Mouse (Mus musculus) forebrain, embryonic 15.5 days (tissue): Measurements from ENCODE around the gene Cd300a. TPM values are rescaled to one million over a fixed set of nuclear protein-coding genes. Genes with fewer than 3 reads are reported as not detected.

Source experiments
- ATAC-seq: fragments of 200-750 bp; cut with Nextera tagmentation; replicated peaks from 2 replicates; pipeline ENCODE4 v1.8.0; 2017; ENCODE audit warnings: mild to moderate bottlenecking, moderate TSS enrichment, moderate library complexity
- H3K27ac ChIP-seq: fragments of 300-500 bp; sonication (generic); replicated peaks from 2 replicates; pipeline ENCODE4 v1.5.1; 2015; ENCODE audit warnings: mild to moderate bottlenecking, inconsistent platforms
- H3K27me3 ChIP-seq: fragments of 300-500 bp; sonication (generic); 2 replicates; pipeline ENCODE4 v1.6.1; 2015; ENCODE audit warnings: inconsistent platforms
- H3K36me3 ChIP-seq: fragments of 300-500 bp; sonication (generic); 2 replicates; pipeline ENCODE4 v1.6.1; 2015; ENCODE audit warnings: mild to moderate bottlenecking, inconsistent platforms
- H3K4me1 ChIP-seq: fragments of 300-500 bp; sonication (generic); 2 replicates; pipeline ENCODE4 v1.6.1; 2015; ENCODE audit warnings: inconsistent platforms
- H3K4me2 ChIP-seq: fragments of 300-500 bp; sonication (generic); replicated peaks from 2 replicates; pipeline ENCODE4 v1.6.1; 2015; ENCODE audit warnings: mild to moderate bottlenecking, inconsistent platforms
- H3K4me3 ChIP-seq: fragments of 300-500 bp; sonication (generic); 2 replicates; pipeline ENCODE4 v1.5.1; 2015; ENCODE audit warnings: mild to moderate bottlenecking, inconsistent platforms
- H3K9ac ChIP-seq: fragments of 300-500 bp; sonication (generic); replicated peaks from 2 replicates; pipeline ENCODE4 v1.6.1; 2015; ENCODE audit warnings: mild to moderate bottlenecking, inconsistent platforms
- H3K9me3 ChIP-seq: fragments of 300-500 bp; sonication (generic); 2 replicates; pipeline ENCODE4 v1.6.1; 2016; ENCODE audit warnings: inconsistent platforms
- WGBS: fragments of 180-500 bp; shearing (Covaris S2); methylation state at CpG from one replicate; pipeline ENCODE4 v1.1.7; 2015; ENCODE audit warnings: mixed read lengths; 5-methylcytosine and 5-hydroxymethylcytosine counted together
- polyA plus RNA-seq: library from polyadenylated mRNA; unstranded; fragments of >200 nt; fragmentation: Nextera tagmentation; extraction: Ambion mirVana; gene quantifications from 2 replicates; pipeline ENCODE4 v1.2.1, GENCODE M21; 2015

Cd300a gene
- polyA plus RNA-seq, 1 experiment from 2014 or later: 0.88 TPM

DNA sequence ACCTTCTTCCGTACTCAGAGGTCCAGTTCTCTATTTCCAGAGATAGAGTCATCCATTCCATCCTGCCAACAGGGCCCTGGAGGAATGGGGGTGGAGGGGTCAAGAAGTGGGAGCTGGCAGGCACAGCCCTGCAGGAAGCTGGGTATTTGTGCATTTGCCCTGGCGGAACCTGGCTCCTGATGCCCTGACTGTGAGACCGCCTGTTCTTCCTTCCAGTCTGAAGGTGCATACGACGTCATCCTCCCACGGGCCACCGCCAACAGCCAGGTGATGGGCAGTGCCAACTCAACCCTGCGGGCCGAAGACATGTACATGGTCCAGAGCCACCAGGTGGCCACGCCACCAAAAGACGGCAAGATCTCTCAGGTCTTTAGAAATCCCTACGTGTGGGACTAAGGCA is 21.6 kb upstream of the Cd300a start:
- H3K4me2 ChIP-seq: no peak overlapping the region
- no peak overlapping the region for H3K9ac ChIP-seq
- no peaks in the 10 kb centered on the region for H3K9me3 ChIP-seq
- no peaks in the 10 kb centered on the region for H3K27me3 ChIP-seq
- peaks cover 7% of the 10 kb centered on the region for H3K4me1 ChIP-seq
- no peak for ATAC-seq
- WGBS: 93% methylated on average over 12 of the region's 12 CpGs
- H3K36me3 ChIP-seq: no peaks in the 10 kb centered on the region
- H3K4me3 ChIP-seq: no peak overlapping the region
- no peak overlapping the region for H3K27ac ChIP-seq

- Histone ChIP-seq H3K27ac (no peak overlapping the region), H3K9ac (no peak overlapping the region), H3K4me3 (no peak overlapping the region), H3K9me3 (no peaks in the 10 kb centered on the region), H3K4me2 (no peak overlapping the region), H3K4me1 (peaks cover 7% of the 10 kb centered on the region), H3K36me3 (no peaks in the 10 kb centered on the region), H3K27me3 (no peaks in the 10 kb centered on the region)
- WGBS: 93% methylated on average over 1 of the region's 1 CpGs
- ATAC-seq: no peak
Measured at GRCm38 (mm10) chr11:114869787-114870186, 20.1 kb upstream of the Cd300a start.

GRCm38 (mm10) chr11:114871540-114871939 is 18.3 kb upstream of the Cd300a start:
- no peaks in the 10 kb centered on the region for H3K9me3 ChIP-seq
- no peak overlapping the region for H3K4me2 ChIP-seq
- H3K27me3 ChIP-seq: no peaks in the 10 kb centered on the region
- no peak overlapping the region for H3K9ac ChIP-seq
- WGBS: 77% methylated on average over 2 of the region's 2 CpGs
- no peak overlapping the region for H3K27ac ChIP-seq
- ATAC-seq: no peak
- peaks cover 7% of the 10 kb centered on the region for H3K4me1 ChIP-seq
- H3K4me3 ChIP-seq: no peak overlapping the region
- H3K36me3 ChIP-seq: no peaks in the 10 kb centered on the region

DNA sequence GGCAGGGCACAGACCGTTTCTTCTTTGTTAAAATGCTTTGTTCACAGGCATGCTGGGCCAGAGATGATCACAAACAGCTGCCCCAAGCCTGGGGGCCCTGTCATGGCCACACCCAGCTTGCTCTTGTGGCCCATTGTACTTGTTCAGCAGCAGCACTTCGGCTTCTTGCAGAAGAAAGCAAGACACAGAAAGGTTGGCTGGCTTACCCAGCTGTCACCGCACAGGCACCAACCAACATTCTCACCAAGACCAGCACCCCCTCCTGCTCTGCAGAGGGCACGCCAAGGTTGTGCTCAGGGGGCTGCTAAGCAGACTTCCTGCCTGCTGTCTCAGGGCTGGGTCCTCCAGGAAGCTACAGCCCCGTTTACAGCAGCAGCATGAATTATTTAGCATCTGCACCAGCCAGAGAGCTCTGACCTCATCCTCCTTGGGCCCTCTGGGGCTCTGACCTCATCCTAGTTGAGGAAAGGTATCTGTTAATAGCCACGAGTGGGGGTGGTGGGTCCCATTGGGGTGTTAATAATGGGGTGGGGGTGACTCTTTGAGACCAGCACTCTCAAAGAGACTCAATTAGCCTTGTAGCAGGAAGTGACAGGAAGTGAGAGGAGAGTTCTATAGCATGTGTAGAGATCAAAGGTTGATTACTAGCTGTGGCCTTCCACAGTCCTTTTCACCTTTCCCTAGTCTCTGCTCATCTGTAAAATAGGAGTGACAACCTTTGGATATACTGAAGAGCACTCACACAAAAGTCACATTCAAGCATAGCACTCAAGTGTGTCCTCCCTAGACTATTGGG is 16.6 kb upstream of the Cd300a start:
- peaks cover 7% of the 10 kb centered on the region for H3K4me1 ChIP-seq
- H3K9me3 ChIP-seq: no peaks in the 10 kb centered on the region
- no peak overlapping the region for H3K4me3 ChIP-seq
- H3K4me2 ChIP-seq: no peak overlapping the region
- no peaks in the 10 kb centered on the region for H3K27me3 ChIP-seq
- H3K27ac ChIP-seq: no peak overlapping the region
- no peak for ATAC-seq
- H3K36me3 ChIP-seq: no peaks in the 10 kb centered on the region
- no peak overlapping the region for H3K9ac ChIP-seq
- WGBS: 19% methylated on average over 6 of the region's 6 CpGs

GRCm38 (mm10) chr11:114874226-114875145 is 15.4 kb upstream of the Cd300a start:
- Histone ChIP-seq H3K4me3 (no peak overlapping the region), H3K4me1 (peaks cover 7% of the 10 kb centered on the region), H3K9me3 (no peaks in the 10 kb centered on the region), H3K27me3 (no peaks in the 10 kb centered on the region), H3K4me2 (no peak overlapping the region), H3K27ac (no peak overlapping the region), H3K36me3 (no peaks in the 10 kb centered on the region), H3K9ac (no peak overlapping the region)
- ATAC-seq: no peak
- 62% methylated on average over 9 of the region's 9 CpGs for WGBS

- ATAC-seq: no peak
- 29% methylated on average over 9 of the region's 9 CpGs for WGBS
- H3K27ac ChIP-seq: no peak overlapping the region
- H3K9me3 ChIP-seq: no peaks in the 10 kb centered on the region
- H3K4me2 ChIP-seq: no peak overlapping the region
- H3K27me3 ChIP-seq: no peaks in the 10 kb centered on the region
- H3K9ac ChIP-seq: no peak overlapping the region
- no peak overlapping the region for H3K4me3 ChIP-seq
- no peaks in the 10 kb centered on the region for H3K36me3 ChIP-seq
- peaks cover 7% of the 10 kb centered on the region for H3K4me1 ChIP-seq
Measured at GRCm38 (mm10) chr11:114875301-114875801, 14.5 kb upstream of the Cd300a start.

DNA sequence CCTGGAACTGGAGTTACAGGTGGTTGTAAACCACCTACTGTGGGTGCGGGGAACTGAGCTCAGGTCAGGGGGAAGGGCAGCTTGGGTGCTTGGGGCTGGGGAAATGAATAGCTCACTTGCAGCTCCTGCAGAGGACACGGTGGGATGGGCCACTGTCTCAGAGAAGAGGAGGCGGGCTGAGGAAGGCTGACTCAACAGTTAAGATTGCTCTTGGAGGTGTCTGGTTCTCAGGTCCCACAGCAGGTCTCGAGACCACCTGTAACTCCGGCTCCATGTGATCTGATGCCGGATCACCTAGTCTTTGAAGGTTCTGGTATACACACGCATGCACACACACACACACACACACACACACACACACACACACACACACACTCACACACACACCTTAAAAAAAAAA is 13.7 kb upstream of the Cd300a start:
- Histone ChIP-seq H3K27ac (no peak overlapping the region), H3K36me3 (no peaks in the 10 kb centered on the region), H3K27me3 (no peaks in the 10 kb centered on the region), H3K9ac (no peak overlapping the region), H3K9me3 (no peaks in the 10 kb centered on the region), H3K4me2 (no peak overlapping the region), H3K4me3 (no peak overlapping the region), H3K4me1 (peaks cover 7% of the 10 kb centered on the region)
- ATAC-seq: no peak
- 54% methylated on average over 7 of the region's 7 CpGs for WGBS

GRCm38 (mm10) chr11:114876621-114877020 is 13.2 kb upstream of the Cd300a start:
- 24% methylated on average over 2 of the region's 2 CpGs for whole genome bisulfite sequencing
- ATAC-seq: no peak
- H3K27me3 ChIP-seq: no peaks in the 10 kb centered on the region

GRCm38 (mm10) chr11:114877145-114877544 is 12.7 kb upstream of the Cd300a start:
- Histone ChIP-seq H3K4me3 (no peak overlapping the region), H3K9ac (no peak overlapping the region), H3K36me3 (no peaks in the 10 kb centered on the region), H3K9me3 (no peaks in the 10 kb centered on the region), H3K4me1 (peaks cover 7% of the 10 kb centered on the region), H3K4me2 (no peak overlapping the region), H3K27ac (no peak overlapping the region), H3K27me3 (no peaks in the 10 kb centered on the region)
- 67% methylated on average over 3 of the region's 3 CpGs for WGBS
- ATAC-seq: no peak

More at GRCm38 (mm10) chr11:114876621-114877020, 13.2 kb upstream of the Cd300a start:
- H3K9ac ChIP-seq: no peak overlapping the region
- H3K4me3 ChIP-seq: no peak overlapping the region
- H3K4me1 ChIP-seq: peaks cover 7% of the 10 kb centered on the region
- no peak overlapping the region for H3K27ac ChIP-seq
- H3K36me3 ChIP-seq: no peaks in the 10 kb centered on the region
- H3K9me3 ChIP-seq: no peaks in the 10 kb centered on the region
- H3K4me2 ChIP-seq: no peak overlapping the region

DNA sequence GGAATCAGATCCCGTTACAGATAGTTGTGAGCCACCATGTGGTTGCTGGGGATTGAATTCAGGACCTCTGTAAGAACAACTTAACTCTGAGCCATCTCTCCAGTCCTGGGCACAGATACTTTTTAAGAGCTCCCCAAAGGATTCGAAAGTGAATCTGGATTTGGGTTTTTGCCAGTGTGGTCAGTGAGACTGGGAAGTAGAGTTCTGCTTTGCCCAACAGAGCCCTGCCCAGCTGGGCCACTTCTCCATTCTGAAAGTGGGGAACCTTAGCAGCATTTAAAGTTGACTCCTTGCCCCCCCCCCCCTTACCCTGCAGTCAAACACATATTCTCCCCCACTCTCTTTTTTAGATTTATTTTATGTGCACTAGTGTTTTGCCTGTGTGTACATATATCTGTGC is 10.2 kb upstream of the Cd300a start:
- Histone ChIP-seq H3K9me3 (no peaks in the 10 kb centered on the region), H3K9ac (no peak overlapping the region), H3K4me2 (no peak overlapping the region), H3K27me3 (no peaks in the 10 kb centered on the region), H3K4me1 (no peaks in the 10 kb centered on the region), H3K27ac (no peak overlapping the region), H3K4me3 (no peak overlapping the region), H3K36me3 (no peaks in the 10 kb centered on the region)
- 72% methylated on average over 2 of the region's 2 CpGs for WGBS
- no peak for ATAC-seq

DNA sequence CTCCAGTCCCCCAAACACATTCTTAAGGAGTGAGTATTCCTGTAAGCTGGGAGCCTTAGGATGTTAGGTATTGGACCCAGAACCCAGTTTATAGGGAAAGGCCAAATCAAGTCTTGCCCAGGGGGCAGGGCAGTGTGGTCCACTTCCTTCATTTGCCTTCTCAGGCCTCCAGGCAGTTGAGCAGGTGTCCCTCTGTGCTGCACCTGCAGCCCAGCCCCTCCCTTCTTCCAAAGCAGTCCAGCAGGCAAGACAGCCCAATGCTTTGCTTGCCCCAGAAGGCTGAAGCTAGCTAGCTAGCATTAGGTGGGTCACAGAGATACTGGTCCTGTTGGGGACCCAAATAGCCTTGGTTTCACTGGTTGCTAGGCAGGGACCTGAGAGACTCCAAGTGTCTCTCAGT is 9.7 kb upstream of the Cd300a start:
- no peaks in the 10 kb centered on the region for H3K9me3 ChIP-seq
- ATAC-seq: no peak
- no peak overlapping the region for H3K9ac ChIP-seq
- no peaks in the 10 kb centered on the region for H3K27me3 ChIP-seq
- no peak overlapping the region for H3K27ac ChIP-seq
- H3K4me1 ChIP-seq: no peaks in the 10 kb centered on the region
- H3K4me2 ChIP-seq: no peak overlapping the region
- H3K36me3 ChIP-seq: no peaks in the 10 kb centered on the region
- no peak overlapping the region for H3K4me3 ChIP-seq

DNA sequence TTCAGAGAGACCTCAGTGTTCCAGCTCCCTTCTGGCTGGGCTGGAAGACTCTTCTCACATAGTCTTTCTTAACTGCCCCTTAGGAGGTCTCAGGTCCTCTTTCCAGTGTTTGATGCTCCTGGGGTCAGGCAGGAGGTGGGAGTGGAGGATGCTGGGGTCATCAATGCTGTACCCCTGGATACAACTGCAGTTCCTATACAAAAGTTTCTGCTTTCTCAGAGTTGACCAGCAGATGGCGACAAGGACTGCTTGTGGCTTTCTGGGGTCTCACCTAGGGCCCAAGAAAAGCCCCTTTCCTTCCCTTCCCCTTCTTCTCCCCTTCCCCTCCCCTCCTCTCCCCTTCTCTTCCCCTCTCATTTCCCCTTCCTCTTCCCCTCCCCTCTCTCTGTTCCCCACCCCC is 9.3 kb upstream of the Cd300a start:
- no peaks in the 10 kb centered on the region for H3K36me3 ChIP-seq
- H3K4me1 ChIP-seq: no peaks in the 10 kb centered on the region
- H3K27ac ChIP-seq: no peak overlapping the region
- ATAC-seq: no peak
- WGBS: 0% methylated on average over 1 of the region's 1 CpGs
- no peak overlapping the region for H3K4me2 ChIP-seq
- no peaks in the 10 kb centered on the region for H3K9me3 ChIP-seq
- no peaks in the 10 kb centered on the region for H3K27me3 ChIP-seq
- H3K9ac ChIP-seq: no peak overlapping the region
- H3K4me3 ChIP-seq: no peak overlapping the region
